Mouse (Mus musculus) small intestine, adult 2 months (tissue): Measurements from ENCODE around the gene Ppp1r10.

Experiments used
- CTCF ChIP-seq: fragments of 200-500 bp; IDR thresholded peaks from 2 replicates; pipeline ENCODE4 v1.5.1; 2012; ENCODE audit warnings: low read depth, mild to moderate bottlenecking, control low read depth, inconsistent platforms, low read length, moderate library complexity, mixed read lengths; ENCODE audit not compliant: insufficient replicate concordance, insufficient read length; ENCODE audit errors: extremely low read depth
- POLR2A ChIP-seq: fragments of 200-500 bp; IDR thresholded peaks from 2 replicates; pipeline ENCODE4 v1.6.1; 2012; ENCODE audit warnings: low read depth, mild to moderate bottlenecking, control low read depth, inconsistent platforms, low read length, moderate library complexity

DNA sequence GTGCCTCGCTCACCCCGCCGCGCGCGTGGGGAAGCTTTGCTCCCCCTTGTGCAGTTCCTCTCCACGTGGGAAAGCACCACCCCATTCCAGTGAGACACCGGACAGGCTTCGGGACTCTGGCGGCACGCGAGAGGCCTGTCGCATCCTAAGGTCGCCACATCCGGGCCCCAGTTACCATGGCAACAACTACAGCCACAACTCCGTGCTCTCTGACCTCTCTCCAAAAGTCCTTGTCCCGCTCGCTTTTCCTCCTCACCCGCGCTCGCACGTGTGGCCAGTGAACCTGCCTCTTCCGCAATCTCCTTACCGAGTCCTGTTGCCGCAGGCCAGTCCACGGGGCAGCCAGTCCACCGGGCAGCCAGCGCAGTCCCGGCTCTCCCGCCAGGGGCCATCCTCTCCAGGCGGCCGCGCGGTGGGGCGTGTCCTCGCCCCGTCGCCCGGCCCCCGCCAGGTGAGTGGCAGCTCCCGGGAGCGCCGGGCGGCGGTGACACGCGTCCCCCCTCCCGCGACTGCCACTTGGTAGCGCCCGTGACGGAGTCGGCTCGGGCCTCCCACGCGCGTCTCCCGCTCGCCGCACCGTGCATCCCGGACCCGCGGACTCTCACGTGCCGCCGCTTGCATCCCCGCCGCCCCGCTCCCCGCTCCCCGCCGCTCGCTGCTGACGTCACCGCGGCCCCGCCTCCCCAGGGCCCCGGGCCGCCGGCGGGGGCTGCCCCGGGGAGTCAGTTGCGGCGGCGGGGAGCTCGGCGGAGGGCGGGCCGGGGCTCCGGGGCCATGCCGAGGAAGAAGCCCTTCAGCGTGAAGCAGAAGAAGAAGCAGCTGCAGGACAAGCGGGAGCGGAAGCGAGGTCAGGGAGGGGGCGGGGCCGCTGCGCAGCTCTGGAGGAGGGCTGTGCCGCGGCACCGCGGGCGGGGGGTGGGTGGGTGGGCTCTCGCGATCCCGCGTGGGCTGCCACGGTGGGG lies 63.4 kb downstream of the Ppp1r10 start, which contains the start of the genes Gnl1 and Prr3:
- TF ChIP-seq CTCF, result no peak
- TF ChIP-seq POLR2A, result peak; percentile 22; the same call in 1 of the 2 replicates
